Mouse (Mus musculus) liver, embryonic 14.5 days (tissue): ENCODE data around the gene Pex5.

Experiments used
- CTCF ChIP-seq: IDR thresholded peaks from 2 replicates; pipeline ENCODE4 v1.5.1; 2016; ENCODE audit warnings: antibody characterized with exemption, low read depth, control low read depth
- EP300 ChIP-seq: IDR thresholded peaks from 2 replicates; pipeline ENCODE4 v1.6.1; 2016; ENCODE audit warnings: antibody characterized with exemption, low read depth

DNA sequence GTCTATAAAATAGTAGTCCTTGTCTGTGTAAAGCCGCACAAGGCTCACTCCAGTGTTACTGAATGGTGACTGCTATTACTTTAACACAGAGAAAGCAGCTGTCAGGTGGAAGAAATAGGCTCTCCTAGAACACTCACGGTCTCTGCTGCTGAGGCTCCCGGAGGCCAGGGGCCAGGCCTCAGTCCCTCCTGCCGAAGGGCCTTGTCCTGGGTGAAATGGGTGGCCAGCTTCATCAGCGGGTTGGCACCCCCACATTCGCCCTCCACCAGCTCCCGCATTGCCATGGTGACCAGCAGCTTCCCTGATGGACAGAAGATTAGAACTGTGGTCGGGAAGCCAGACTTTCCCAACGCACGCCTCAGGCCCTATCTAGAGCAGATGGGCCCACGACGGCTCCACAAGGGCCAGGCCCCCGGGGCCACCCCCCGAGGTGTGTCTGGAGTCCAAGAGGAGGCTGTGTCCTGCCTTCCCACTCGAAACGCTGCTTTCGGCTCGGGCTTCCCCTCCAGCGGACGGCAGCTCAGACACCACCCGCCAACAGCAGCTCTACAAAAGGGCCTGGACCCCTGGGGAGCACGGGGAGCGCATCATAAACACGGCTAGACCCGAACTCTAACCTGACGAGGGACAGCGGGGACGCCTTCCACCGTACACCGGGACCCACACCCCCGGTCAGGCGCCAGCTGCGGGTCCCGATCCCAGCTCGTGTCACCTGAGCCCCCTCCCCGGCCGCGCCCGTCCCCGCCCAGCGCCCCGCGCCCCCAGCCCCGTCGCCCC lies 529 bp downstream of the Pex5 start:
- TF ChIP-seq CTCF (no peak), EP300 (no peak)
